Mouse (Mus musculus) heart, embryonic 12.5 days (tissue): ENCODE measurements around the gene Tbcb. TPM values are rescaled to one million over a fixed set of nuclear protein-coding genes. Genes with fewer than 3 reads are reported as not detected.

ENCODE experiments used
- ATAC-seq: fragments of 200-750 bp; cut with Nextera tagmentation; 2 replicates; pipeline ENCODE4 v1.8.0; 2017; ENCODE audit warnings: moderate TSS enrichment, moderate library complexity; ENCODE audit not compliant: insufficient number of reproducible peaks, low FRiP score
- H3K27ac ChIP-seq: fragments of 300-500 bp; sonication (generic); 2 replicates; pipeline ENCODE4 v1.5.1; 2016; ENCODE audit warnings: mild to moderate bottlenecking, moderate library complexity; ENCODE audit not compliant: poor library complexity, severe bottlenecking
- H3K27me3 ChIP-seq: fragments of 300-500 bp; sonication (generic); replicated peaks from 2 replicates; pipeline ENCODE4 v1.6.1; 2016; ENCODE audit warnings: mild to moderate bottlenecking, moderate library complexity
- H3K36me3 ChIP-seq: fragments of 300-500 bp; sonication (generic); 2 replicates; pipeline ENCODE4 v1.6.1; 2016; ENCODE audit warnings: mild to moderate bottlenecking, moderate library complexity
- H3K4me1 ChIP-seq: fragments of 300-500 bp; sonication (generic); replicated peaks from 2 replicates; pipeline ENCODE4 v1.6.1; 2016; ENCODE audit warnings: mild to moderate bottlenecking
- H3K4me2 ChIP-seq: fragments of 300-500 bp; sonication (generic); 2 replicates; pipeline ENCODE4 v1.6.1; 2016; ENCODE audit warnings: mild to moderate bottlenecking, moderate library complexity
- H3K4me3 ChIP-seq: fragments of 300-500 bp; sonication (generic); 2 replicates; pipeline ENCODE4 v1.5.1; 2016; ENCODE audit warnings: mild to moderate bottlenecking
- H3K9ac ChIP-seq: fragments of 300-500 bp; sonication (generic); 2 replicates; pipeline ENCODE4 v1.6.1; 2016; ENCODE audit warnings: mild to moderate bottlenecking, moderate library complexity
- H3K9me3 ChIP-seq: fragments of 300-500 bp; sonication (generic); replicated peaks from 2 replicates; pipeline ENCODE4 v1.6.1; 2016; ENCODE audit warnings: mild to moderate bottlenecking, moderate library complexity
- WGBS: fragments of 180-500 bp; shearing (Covaris S2); methylation state at CpG from one replicate; pipeline ENCODE4 v1.1.7; 2016; 5-methylcytosine and 5-hydroxymethylcytosine counted together
- polyA plus RNA-seq: library from polyadenylated mRNA; unstranded; fragments of >200 nt; fragmentation: Nextera tagmentation; extraction: Ambion mirVana; gene quantifications from 2 replicates; pipeline ENCODE4 v1.2.1, GENCODE M21; 2016

Tbcb gene
- 155 and 162 TPM in 2 replicates for polyA plus RNA-seq

- peak; percentile 96 for ATAC-seq
- H3K36me3 ChIP-seq, result peaks cover 44% of the 10 kb centered on the region
Measured at GRCm38 (mm10) chr7:30231669-30232454, at the start of gene Tbcb, which contains the start of gene Polr2i. TSS of gene Tbcb (minus strand) at chr7:30232272. TSS of gene Polr2i (plus strand) at chr7:30231948.

GRCm38 (mm10) chr7:30281522-30281921 lies 49.5 kb upstream of the Tbcb start:
- Histone ChIP-seq H3K4me3 (no peak overlapping the region), H3K27ac (no peak overlapping the region), H3K4me2 (0 out of 2 replicates have a peak overlapping the region, but pooled peaks have one; percentile 84), H3K9ac (no peak overlapping the region), H3K9me3 (no peaks in the 10 kb centered on the region), H3K27me3 (no peaks in the 10 kb centered on the region), H3K4me1 (peaks cover 10% of the 10 kb centered on the region), H3K36me3 (no peaks in the 10 kb centered on the region)
- 72% methylated on average over 4 of the region's 4 CpGs for WGBS
- no peak for ATAC-seq

More at GRCm38 (mm10) chr7:30231669-30232454, at the start of gene Tbcb, which contains the start of gene Polr2i:
- 0% methylated on average over 67 of the region's 67 CpGs for WGBS
- H3K4me2 ChIP-seq, result peak within 1 kb of the TSS; percentile 86
- H3K27ac ChIP-seq, result peak within 1 kb of the TSS; percentile 91
- peak within 1 kb of the TSS; percentile 89 for H3K9ac ChIP-seq
- H3K27me3 ChIP-seq, result no peaks in the 10 kb centered on the region
- H3K4me3 ChIP-seq, result peak within 1 kb of the TSS; percentile 89
- H3K4me1 ChIP-seq, result peaks cover 19% of the 10 kb centered on the region
- H3K9me3 ChIP-seq, result no peaks in the 10 kb centered on the region

DNA sequence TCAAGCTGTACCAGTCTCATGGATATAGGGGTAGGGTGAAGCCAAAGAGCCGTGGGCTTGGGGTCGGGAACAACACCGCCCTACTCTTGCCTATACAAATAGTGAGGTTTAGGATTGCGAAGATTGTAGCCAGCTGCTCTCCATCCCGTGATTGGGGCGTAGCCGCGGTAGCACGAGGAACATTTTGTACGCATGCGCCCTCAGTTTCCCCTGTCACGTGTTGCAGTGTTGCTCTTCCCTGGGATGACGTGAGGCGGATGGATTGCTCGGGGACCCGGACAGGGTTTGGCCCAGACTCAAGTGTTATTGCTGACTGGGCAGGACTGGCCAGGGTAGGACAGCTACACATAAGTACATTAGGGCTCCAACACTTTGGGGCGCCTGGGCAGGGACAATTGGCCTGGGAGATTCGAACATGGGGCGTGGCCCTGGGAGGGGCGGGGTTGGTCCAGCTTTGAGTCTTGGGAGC lies 48.6 kb upstream of the Tbcb start:
- ATAC-seq, result peak; percentile 84
- WGBS, result under 1% methylated on average over 20 of the region's 20 CpGs

GRCm38 (mm10) chr7:30279951-30280669 lies 48.0 kb upstream of the Tbcb start, which contains the start of the genes Thap8 and Wdr62:
TSS of gene Thap8 (plus strand) at chr7:30280094.
TSS of gene Wdr62 (minus strand) at chr7:30280419.
- peak within 1 kb of the TSS; percentile 84 for H3K4me2 ChIP-seq
- H3K9ac ChIP-seq, result peak within 1 kb of the TSS; percentile 80
- peak; percentile 96 for ATAC-seq
- H3K4me3 ChIP-seq, result peak within 1 kb of the TSS; percentile 79
- H3K27me3 ChIP-seq, result no peaks in the 10 kb centered on the region
- H3K27ac ChIP-seq, result peak within 1 kb of the TSS; percentile 98
- H3K9me3 ChIP-seq, result no peaks in the 10 kb centered on the region
- under 1% methylated on average over 49 of the region's 49 CpGs for WGBS
- no peaks in the 10 kb centered on the region for H3K36me3 ChIP-seq
- H3K4me1 ChIP-seq, result peaks cover 12% of the 10 kb centered on the region

More for the DNA sequence above, 48.6 kb upstream of the Tbcb start:
- Histone ChIP-seq H3K4me1 (peaks cover 10% of the 10 kb centered on the region), H3K27ac (peak overlapping the region; percentile 98), H3K9me3 (no peaks in the 10 kb centered on the region), H3K9ac (peak overlapping the region; percentile 64), H3K27me3 (no peaks in the 10 kb centered on the region), H3K36me3 (no peaks in the 10 kb centered on the region), H3K4me2 (peak overlapping the region; percentile 84), H3K4me3 (peak overlapping the region; percentile 79)

- Histone ChIP-seq H3K4me2 (peak overlapping the region; percentile 84), H3K27ac (peak overlapping the region; percentile 98), H3K4me1 (peaks cover 18% of the 10 kb centered on the region), H3K27me3 (no peaks in the 10 kb centered on the region), H3K4me3 (peak overlapping the region; percentile 79), H3K36me3 (no peaks in the 10 kb centered on the region), H3K9ac (peak overlapping the region; percentile 80), H3K9me3 (no peaks in the 10 kb centered on the region)
- ATAC-seq, result no peak
- 1% methylated on average over 6 of the region's 6 CpGs for WGBS
Measured at GRCm38 (mm10) chr7:30279536-30279935, 47.5 kb upstream of the Tbcb start.

- no peak overlapping the region for H3K9ac ChIP-seq
- ATAC-seq, result no peak
Measured at GRCm38 (mm10) chr7:30278911-30279310, 46.8 kb upstream of the Tbcb start.

DNA sequence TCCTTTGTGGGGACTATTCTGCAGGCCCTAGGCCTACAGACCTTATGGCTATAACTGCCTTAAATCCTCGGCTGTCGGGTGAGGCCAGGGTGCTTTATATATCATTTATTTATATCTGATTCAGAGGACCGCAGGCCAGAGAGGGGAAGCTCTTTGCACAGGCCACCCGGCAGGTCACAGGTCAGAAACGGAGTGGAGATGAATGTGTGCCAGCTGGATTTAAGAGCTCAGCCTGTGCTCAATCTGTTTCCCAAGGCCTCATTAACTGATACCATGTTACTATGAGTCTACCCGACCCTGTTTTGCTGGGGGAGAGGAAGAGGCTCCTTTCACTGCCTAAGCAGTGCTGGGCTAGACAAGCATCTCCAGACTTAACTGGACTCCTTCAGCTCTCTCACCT lies 42.3 kb upstream of the Tbcb start:
- H3K27me3 ChIP-seq, result no peaks in the 10 kb centered on the region
- WGBS, result 75% methylated on average over 6 of the region's 6 CpGs
- peaks cover 32% of the 10 kb centered on the region for H3K36me3 ChIP-seq

More at GRCm38 (mm10) chr7:30278911-30279310, 46.8 kb upstream of the Tbcb start:
- Histone ChIP-seq H3K9me3 (no peaks in the 10 kb centered on the region), H3K27me3 (no peaks in the 10 kb centered on the region), H3K4me3 (no peak overlapping the region), H3K36me3 (no peaks in the 10 kb centered on the region), H3K4me2 (peak overlapping the region; percentile 84), H3K27ac (no peak overlapping the region), H3K4me1 (peaks cover 21% of the 10 kb centered on the region)
- WGBS, result 60% methylated on average over 2 of the region's 2 CpGs

GRCm38 (mm10) chr7:30269641-30270040 lies 37.6 kb upstream of the Tbcb start:
- H3K9ac ChIP-seq, result no peak overlapping the region
- 86% methylated on average over 4 of the region's 4 CpGs for WGBS
- peaks cover 64% of the 10 kb centered on the region for H3K36me3 ChIP-seq

More for the DNA sequence above, 42.3 kb upstream of the Tbcb start:
- no peak overlapping the region for H3K9ac ChIP-seq
- no peak for ATAC-seq
- no peak overlapping the region for H3K4me2 ChIP-seq
- H3K4me3 ChIP-seq, result no peak overlapping the region
- no peaks in the 10 kb centered on the region for H3K9me3 ChIP-seq
- peaks cover 14% of the 10 kb centered on the region for H3K4me1 ChIP-seq
- H3K27ac ChIP-seq, result no peak overlapping the region

GRCm38 (mm10) chr7:30266780-30267179 lies 34.7 kb upstream of the Tbcb start:
- Histone ChIP-seq H3K9me3 (no peaks in the 10 kb centered on the region), H3K4me2 (no peak overlapping the region), H3K4me3 (no peak overlapping the region), H3K27ac (peak overlapping the region; percentile 5; the same call in 1 of the 2 replicates), H3K27me3 (no peaks in the 10 kb centered on the region), H3K4me1 (peaks cover 8% of the 10 kb centered on the region), H3K36me3 (peaks cover 68% of the 10 kb centered on the region), H3K9ac (no peak overlapping the region)
- 45% methylated on average over 3 of the region's 3 CpGs for WGBS
- no peak for ATAC-seq

More at GRCm38 (mm10) chr7:30269641-30270040, 37.6 kb upstream of the Tbcb start:
- H3K27ac ChIP-seq, result no peak overlapping the region
- H3K9me3 ChIP-seq, result no peaks in the 10 kb centered on the region
- no peak overlapping the region for H3K4me3 ChIP-seq
- H3K4me2 ChIP-seq, result no peak overlapping the region
- peaks cover 12% of the 10 kb centered on the region for H3K4me1 ChIP-seq
- H3K27me3 ChIP-seq, result no peaks in the 10 kb centered on the region
- no peak for ATAC-seq

DNA sequence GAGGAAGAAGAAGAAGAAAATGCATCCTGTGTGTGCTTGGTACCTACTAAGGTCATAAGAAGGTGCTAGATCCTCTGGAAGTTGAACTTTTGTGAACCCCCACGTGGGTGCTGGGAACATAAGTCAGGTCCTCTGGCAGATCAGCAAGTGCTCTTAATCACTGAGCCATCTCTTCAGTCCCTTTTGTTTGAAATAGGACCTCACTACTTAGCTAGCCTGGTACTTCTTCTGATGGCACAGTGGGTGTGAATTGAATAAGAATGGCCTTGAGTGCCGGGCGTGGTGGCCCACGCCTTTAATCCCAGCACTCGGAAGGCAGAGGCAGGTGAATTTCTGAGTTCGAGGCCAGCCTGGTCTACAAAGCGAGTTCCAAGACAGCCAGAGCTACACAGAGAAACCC lies 33.9 kb upstream of the Tbcb start:
- H3K36me3 ChIP-seq, result peaks cover 69% of the 10 kb centered on the region
- ATAC-seq, result no peak
- H3K4me3 ChIP-seq, result no peak overlapping the region
- H3K27ac ChIP-seq, result no peak overlapping the region
- WGBS, result 84% methylated on average over 7 of the region's 7 CpGs
- no peak overlapping the region for H3K4me2 ChIP-seq
- no peak overlapping the region for H3K9ac ChIP-seq
- peaks cover 8% of the 10 kb centered on the region for H3K4me1 ChIP-seq
- no peaks in the 10 kb centered on the region for H3K27me3 ChIP-seq
- H3K9me3 ChIP-seq, result no peaks in the 10 kb centered on the region

- no peak overlapping the region for H3K9ac ChIP-seq
- no peak for ATAC-seq
- 89% methylated on average over 5 of the region's 5 CpGs for WGBS
Measured at GRCm38 (mm10) chr7:30265531-30265930, 33.5 kb upstream of the Tbcb start.

More at GRCm38 (mm10) chr7:30265531-30265930, 33.5 kb upstream of the Tbcb start:
- H3K4me1 ChIP-seq, result peaks cover 8% of the 10 kb centered on the region
- H3K27me3 ChIP-seq, result no peaks in the 10 kb centered on the region
- H3K4me3 ChIP-seq, result no peak overlapping the region
- H3K4me2 ChIP-seq, result no peak overlapping the region
- H3K9me3 ChIP-seq, result no peaks in the 10 kb centered on the region
- peaks cover 67% of the 10 kb centered on the region for H3K36me3 ChIP-seq
- H3K27ac ChIP-seq, result no peak overlapping the region
